Mouse (Mus musculus) liver, embryonic 11.5 days (tissue): ENCODE measurements around the gene Elovl3. TPM values are rescaled to one million over a fixed set of nuclear protein-coding genes. Genes with fewer than 3 reads are reported as not detected.

ENCODE experiments used
- ATAC-seq: fragments of 200-750 bp; cut with Nextera tagmentation; replicated peaks from 2 replicates; pipeline ENCODE4 v1.8.0; 2017; ENCODE audit warnings: moderate number of reproducible peaks, mild to moderate bottlenecking, moderate TSS enrichment, moderate library complexity; ENCODE audit not compliant: low FRiP score
- DNase-seq: peaks from one replicate; pipeline ENCODE4 v3.0.0-alpha.2; 2017; ENCODE audit warnings: low spot score
- H3K27ac ChIP-seq: fragments of 300-500 bp; sonication (generic); 2 replicates; pipeline ENCODE4 v1.5.1; 2014; ENCODE audit warnings: mild to moderate bottlenecking, low read depth, low read length, control low read depth
- H3K27me3 ChIP-seq: fragments of 300-500 bp; sonication (generic); replicated peaks from 2 replicates; pipeline ENCODE4 v1.6.1; 2014; ENCODE audit warnings: low read length, mixed read lengths; ENCODE audit not compliant: control insufficient read depth, insufficient read depth
- H3K36me3 ChIP-seq: fragments of 300-500 bp; sonication (generic); 2 replicates; pipeline ENCODE4 v1.6.1; 2014; ENCODE audit warnings: mild to moderate bottlenecking, low read length, moderate library complexity, mixed read lengths; ENCODE audit not compliant: control insufficient read depth, insufficient read depth
- H3K4me1 ChIP-seq: fragments of 300-500 bp; sonication (generic); replicated peaks from 2 replicates; pipeline ENCODE4 v1.6.1; 2014; ENCODE audit warnings: low read length, mixed read lengths; ENCODE audit not compliant: control insufficient read depth, insufficient read depth
- H3K4me2 ChIP-seq: fragments of 300-500 bp; sonication (generic); 2 replicates; pipeline ENCODE4 v1.6.1; 2014; ENCODE audit warnings: mild to moderate bottlenecking, control low read depth, moderate library complexity
- H3K4me3 ChIP-seq: fragments of 300-500 bp; sonication (generic); 2 replicates; pipeline ENCODE4 v1.5.1; 2014; ENCODE audit warnings: low read depth, low read length, control low read depth
- H3K9ac ChIP-seq: fragments of 300-500 bp; sonication (generic); 2 replicates; pipeline ENCODE4 v1.6.1; 2014; ENCODE audit warnings: low read depth, low read length, control low read depth
- H3K9me3 ChIP-seq: fragments of 300-500 bp; sonication (generic); 2 replicates; pipeline ENCODE4 v1.6.1; 2016; ENCODE audit warnings: low read length, inconsistent platforms, mixed read lengths; ENCODE audit not compliant: control insufficient read depth
- WGBS: fragments of 180-500 bp; shearing (Covaris S2); extraction: QIAGEN DNeasy Blood & Tissue Kit; methylation state at CpG from one replicate; pipeline ENCODE4 v1.1.7; 2014; 5-methylcytosine and 5-hydroxymethylcytosine counted together
- polyA plus RNA-seq: library from polyadenylated mRNA; unstranded; fragments of >200 nt; fragmentation: Nextera tagmentation; extraction: Ambion mirVana; gene quantifications from 2 replicates; pipeline ENCODE4 v1.2.1, GENCODE M21; 2014

Gene Elovl3
- polyA plus RNA-seq, 1 experiment from 2014 or later: not detected

GRCm38 (mm10) chr19:46169913-46170312, 38.2 kb downstream of the Elovl3 start:
- H3K36me3 ChIP-seq: peaks cover 4% of the 10 kb centered on the region
- WGBS: 75% methylated on average over 1 of the region's 1 CpGs

GRCm38 (mm10) chr19:46172541-46172940, 40.8 kb downstream of the Elovl3 start:
- 80% methylated on average over 5 of the region's 5 CpGs for WGBS
- ATAC-seq (no peak), DNase-seq (no peak)
- no peak overlapping the region for H3K9ac ChIP-seq
- H3K36me3 ChIP-seq: peaks cover 4% of the 10 kb centered on the region
- H3K4me3 ChIP-seq: no peak overlapping the region
- H3K27ac ChIP-seq: no peak overlapping the region
- H3K27me3 ChIP-seq: no peaks in the 10 kb centered on the region
- no peaks in the 10 kb centered on the region for H3K9me3 ChIP-seq
- no peak overlapping the region for H3K4me2 ChIP-seq
- no peaks in the 10 kb centered on the region for H3K4me1 ChIP-seq

More at GRCm38 (mm10) chr19:46169913-46170312, 38.2 kb downstream of the Elovl3 start:
- no peaks in the 10 kb centered on the region for H3K27me3 ChIP-seq
- no peak overlapping the region for H3K4me2 ChIP-seq
- H3K27ac ChIP-seq: no peak overlapping the region
- DNase-seq (no peak), ATAC-seq (no peak)
- no peak overlapping the region for H3K4me3 ChIP-seq
- no peaks in the 10 kb centered on the region for H3K4me1 ChIP-seq
- no peak overlapping the region for H3K9ac ChIP-seq
- H3K9me3 ChIP-seq: no peaks in the 10 kb centered on the region

- no peak overlapping the region for H3K27ac ChIP-seq
- H3K9ac ChIP-seq: no peak overlapping the region
- H3K4me3 ChIP-seq: no peak overlapping the region
- peaks cover 4% of the 10 kb centered on the region for H3K36me3 ChIP-seq
- DNase-seq (no peak), ATAC-seq (no peak)
- H3K4me2 ChIP-seq: no peak overlapping the region
- no peaks in the 10 kb centered on the region for H3K4me1 ChIP-seq
- no peaks in the 10 kb centered on the region for H3K9me3 ChIP-seq
- H3K27me3 ChIP-seq: no peaks in the 10 kb centered on the region
These were observed 43.5 kb downstream of the Elovl3 start for GRCm38 (mm10) chr19:46175173-46175572.

- 74% methylated on average over 5 of the region's 5 CpGs for WGBS
- H3K36me3 ChIP-seq: no peaks in the 10 kb centered on the region
- H3K4me2 ChIP-seq: no peak overlapping the region
- H3K27me3 ChIP-seq: no peaks in the 10 kb centered on the region
- no peak overlapping the region for H3K9ac ChIP-seq
- H3K27ac ChIP-seq: no peak overlapping the region
- H3K4me3 ChIP-seq: no peak overlapping the region
- no peaks in the 10 kb centered on the region for H3K9me3 ChIP-seq
- ATAC-seq (no peak), DNase-seq (no peak)
- H3K4me1 ChIP-seq: no peaks in the 10 kb centered on the region
These were observed 45.3 kb downstream of the Elovl3 start for GRCm38 (mm10) chr19:46177046-46177445.

- no peak for DNase-seq
- H3K4me1 ChIP-seq: no peaks in the 10 kb centered on the region
These were observed 48.6 kb downstream of the Elovl3 start for GRCm38 (mm10) chr19:46180274-46180673.

GRCm38 (mm10) chr19:46182241-46182640, 50.5 kb downstream of the Elovl3 start:
- no peak for ATAC-seq
- no peaks in the 10 kb centered on the region for H3K27me3 ChIP-seq
- H3K4me1 ChIP-seq: no peaks in the 10 kb centered on the region
- whole genome bisulfite sequencing: 94% methylated on average over 3 of the region's 3 CpGs
- no peak for DNase-seq
- H3K4me3 ChIP-seq: no peak overlapping the region
- H3K9ac ChIP-seq: no peak overlapping the region
- no peaks in the 10 kb centered on the region for H3K9me3 ChIP-seq
- H3K27ac ChIP-seq: no peak overlapping the region
- no peak overlapping the region for H3K4me2 ChIP-seq
- H3K36me3 ChIP-seq: 0 out of 2 replicates have a peak, but pooled peaks cover 2% of the 10 kb centered on the region

More at GRCm38 (mm10) chr19:46180274-46180673, 48.6 kb downstream of the Elovl3 start:
- ATAC-seq: no peak
- Histone ChIP-seq H3K4me3 (no peak overlapping the region), H3K27me3 (no peaks in the 10 kb centered on the region), H3K9me3 (no peaks in the 10 kb centered on the region), H3K4me2 (no peak overlapping the region), H3K9ac (no peak overlapping the region), H3K36me3 (0 out of 2 replicates have a peak, but pooled peaks cover 2% of the 10 kb centered on the region), H3K27ac (no peak overlapping the region)
- WGBS: 88% methylated on average over 2 of the region's 2 CpGs

Other genes with a start within 250 kb of the Elovl3 start
- gene Armh3, start 133.4 kb upstream of the Elovl3 start, polyA plus RNA-seq: 9.2 and 12.2 TPM in 2 replicates
- 4.9 and 5.4 TPM in 2 replicates for gene Hps6, start 128.4 kb upstream of the Elovl3 start, polyA plus RNA-seq
- gene Pprc1, start 87.0 kb upstream of the Elovl3 start, polyA plus RNA-seq: 73.2 and 77.2 TPM in 2 replicates
- gene Ldb1, start 86.7 kb upstream of the Elovl3 start, polyA plus RNA-seq: 67.5 and 78.9 TPM in 2 replicates
- gene Nolc1, start 56.0 kb upstream of the Elovl3 start, polyA plus RNA-seq: 211 TPM in 2 replicates
- 0.47 and 0.55 TPM in 2 replicates for gene Pitx3, start 16.4 kb downstream of the Elovl3 start, polyA plus RNA-seq
- gene Gbf1, start 20.6 kb downstream of the Elovl3 start, polyA plus RNA-seq: 30.8 and 31.1 TPM in 2 replicates
- gene Nfkb2, start 172.4 kb downstream of the Elovl3 start, polyA plus RNA-seq: 6.0 and 6.6 TPM in 2 replicates
- 11.9 and 12.4 TPM in 2 replicates for gene Psd, start 195.3 kb downstream of the Elovl3 start, polyA plus RNA-seq
- gene Fbxl15, start 196.3 kb downstream of the Elovl3 start, polyA plus RNA-seq: 15.7 and 16.4 TPM in 2 replicates
- gene Cuedc2, start 206.8 kb downstream of the Elovl3 start, polyA plus RNA-seq: 151 and 153 TPM in 2 replicates
- gene Mfsd13a, start 209.2 kb downstream of the Elovl3 start, polyA plus RNA-seq: 21.9 and 25.4 TPM in 2 replicates
- 0.87 and 1.5 TPM in 2 replicates for gene 2310034G01Rik, start 218.4 kb downstream of the Elovl3 start, polyA plus RNA-seq